Comparison of ENCODE assay signal across 16 mouse cellular contexts in the genomic region with DNA sequence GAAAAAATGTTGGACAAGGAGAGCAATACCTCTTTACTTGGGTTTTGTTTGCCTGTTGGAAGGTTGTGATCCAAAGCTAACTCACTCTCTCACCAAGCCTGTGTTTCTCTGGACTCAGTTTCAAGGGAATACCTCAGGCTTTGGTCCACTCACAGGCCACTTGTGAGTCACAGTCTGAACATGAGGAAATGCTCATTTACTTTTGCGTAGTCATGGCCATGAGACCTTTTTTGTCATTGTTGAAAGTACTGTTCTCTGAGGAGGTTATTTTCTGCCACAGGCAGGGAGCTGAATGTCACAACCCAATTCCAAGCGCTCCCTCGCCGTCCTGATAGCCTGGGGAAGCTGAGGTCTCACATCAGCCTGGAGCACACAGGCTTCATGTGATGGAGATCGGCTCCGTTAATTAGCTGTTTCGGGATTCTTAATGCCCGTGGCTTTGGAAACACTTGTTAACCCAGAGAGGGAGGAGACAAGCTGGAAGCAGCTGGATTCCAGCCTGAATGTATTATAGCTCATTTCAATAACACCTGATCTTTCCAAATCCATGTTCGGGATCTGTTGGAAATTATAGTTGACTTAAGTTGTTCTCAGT.
DNase-seq lines count a peak whose midpoint lies in the region; ATAC-seq lines count a peak whose summit lies in the region.
"Had no signal": no experiment of that assay in that cellular context is flagged by ENCODE, and none has a peak within 500 bp of the region (broad histone marks: within the 10 kb centered on the region; RNA-seq: fewer than 3 reads in every experiment).

No protein-coding gene starts in this region.

- DNase-seq in heart, adult 11 months = peak; percentile 14
- DNase-seq in heart, adult 9 months (ENCODE audit: low spot score in 2 of 2) = no peak
- peak; percentile 68 for DNase-seq in NIH3T3 (ENCODE audit: low read depth)
- DNase-seq in thymus, postnatal 14 days = no peak
- DNase-seq in hindbrain, embryonic 10.5 days (ENCODE audit: low spot score) = no peak
- DNase-seq: adrenal gland, postnatal 25 days; cerebellum, postnatal 36 days; gastrocnemius, postnatal 36 days; liver, embryonic 13.5 days; right cerebral cortex, adult 18-20 months; thymus, adult 18-20 months had no signal

- no peaks in the 10 kb centered on the region for H3K36me3 ChIP-seq in hindbrain, embryonic 10.5 days
- H3K36me3 ChIP-seq: embryonic facial prominence, embryonic 12.5 days; liver, embryonic 13.5 days had no signal

- 84% methylated on average over 9 of the region's 9 CpGs for WGBS in hindbrain, embryonic 10.5 days

- no peak overlapping the region for H3K27ac ChIP-seq in hindbrain, embryonic 10.5 days
- H3K27ac ChIP-seq: embryonic facial prominence, embryonic 12.5 days; hindbrain, postnatal 0 days; liver, embryonic 13.5 days had no signal

- H3K4me1 ChIP-seq in hindbrain, embryonic 10.5 days (replicated peaks) = 0 out of 2 replicates have a peak, but pooled peaks cover 2% of the 10 kb centered on the region
- H3K4me1 ChIP-seq: liver, embryonic 13.5 days had no signal

- H3K4me3 ChIP-seq in hindbrain, embryonic 10.5 days = no peak overlapping the region
- H3K4me3 ChIP-seq: embryonic facial prominence, embryonic 12.5 days; liver, embryonic 13.5 days had no signal

- peak; percentile 34 for ATAC-seq in granulocyte monocyte progenitor cell, adult 5-6 weeks (replicated peaks; ENCODE audit: poor library complexity, severe bottlenecking)
- 0 out of 2 replicates have a peak, but pooled peaks have one; percentile 7 for ATAC-seq in megakaryocyte progenitor cell, adult 5-6 weeks (replicated peaks; ENCODE audit: poor library complexity)

- H3K9me3 ChIP-seq in hindbrain, embryonic 10.5 days = no peaks in the 10 kb centered on the region
- H3K9me3 ChIP-seq: embryonic facial prominence, embryonic 12.5 days; liver, embryonic 13.5 days had no signal

- no peaks in the 10 kb centered on the region for H3K27me3 ChIP-seq in hindbrain, embryonic 10.5 days (ENCODE audit: insufficient read depth, poor library complexity, severe bottlenecking)
- H3K27me3 ChIP-seq: CH12.LX; embryonic facial prominence, embryonic 12.5 days; liver, embryonic 13.5 days had no signal

Comparison
In these comparisons a context has a peak if more than half of its experiments do, and no peak if none do; other contexts are left out.
1. DNase-seq: peak in heart, adult 11 months (single experiment) and NIH3T3 (single experiment); none in heart, adult 9 months (0 of 2), thymus, postnatal 14 days (single experiment) and hindbrain, embryonic 10.5 days (single experiment).